Mouse (Mus musculus): Measurements from ENCODE around the gene Tom1l2. TPM values are rescaled to one million over a fixed set of nuclear protein-coding genes. Genes with fewer than 3 reads are reported as not detected.
A peak's percentile ranks its signal among the peaks of the same experiment; 100 is the strongest.

Gene Tom1l2
- total and polyA plus RNA-seq, 2 experiments from 2014 or later = 44.3 to 80.8 TPM

DNA sequence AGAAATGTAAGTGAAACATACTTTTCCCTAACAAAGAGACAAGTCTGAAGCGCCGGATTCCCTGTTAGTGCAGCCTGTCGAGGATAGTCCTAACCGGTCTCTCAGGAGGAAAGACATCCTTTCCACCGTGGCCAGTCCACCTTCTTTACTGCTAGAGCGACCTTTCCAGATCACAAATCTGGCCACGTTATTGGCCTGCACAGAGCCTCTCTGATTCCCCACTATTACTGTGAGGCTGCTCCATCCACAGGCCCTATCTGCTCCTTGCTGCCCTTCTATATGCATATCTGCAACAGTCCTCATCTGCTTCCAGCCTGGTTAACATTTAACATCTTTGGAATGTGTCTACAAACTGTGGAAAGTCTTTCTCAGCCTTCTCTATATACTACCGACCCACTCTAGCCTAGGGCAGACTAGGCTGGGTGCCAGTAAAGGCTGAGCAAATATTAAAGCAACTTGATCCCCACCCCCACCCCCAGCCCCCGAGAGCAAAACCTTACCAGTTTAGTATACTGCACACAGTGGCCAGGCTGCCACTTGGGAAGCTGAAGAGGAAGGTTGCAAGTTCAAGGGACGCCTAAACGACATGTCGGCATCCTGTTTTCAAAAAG lies 44.1 kb downstream of the Tom1l2 start:
- Histone ChIP-seq H3K4me3 (ENCODE audit: low read depth, low read length) (no peak overlapping the region), H3K4me1 (ENCODE audit: insufficient read depth) (peaks cover 22% of the 10 kb centered on the region), H3K9ac (no peak overlapping the region), H3K9me3 (ENCODE audit: low read length) (no peaks in the 10 kb centered on the region), H3K4me2 (ENCODE audit: low read depth) (no peak overlapping the region), H3K27ac (ENCODE audit: low read depth, low read length) (no peak overlapping the region), H3K36me3 (ENCODE audit: insufficient read depth) (no peaks in the 10 kb centered on the region), H3K27me3 (ENCODE audit: insufficient read depth, low read length) (no peaks in the 10 kb centered on the region)
- 74% methylated on average over 12 of the region's 12 CpGs for WGBS
- no peak for DNase-seq
- TF ChIP-seq CTCF (IDR thresholded peaks at IDR 0.05; ENCODE audit: low read depth) = no peak
- ATAC-seq = no peak

DNA sequence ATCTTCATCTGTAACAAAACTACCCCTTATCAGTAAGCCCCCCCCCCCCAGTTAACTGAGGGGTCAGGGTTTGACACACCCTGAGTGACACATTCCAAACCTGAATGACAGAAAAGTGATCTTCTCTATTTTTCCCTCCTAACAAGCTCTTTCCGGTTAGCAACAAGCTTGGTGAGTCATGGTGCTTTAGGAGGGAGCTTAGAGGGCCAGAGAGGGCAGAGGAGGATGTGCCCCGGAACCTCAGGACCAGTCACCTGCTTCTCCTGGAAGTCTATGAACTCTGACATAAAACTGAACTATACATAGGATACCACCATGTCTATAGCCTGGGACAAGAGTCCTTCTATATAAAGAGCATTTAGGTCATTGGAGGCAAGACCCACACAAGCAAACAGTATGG lies 44.6 kb downstream of the Tom1l2 start:
- Histone ChIP-seq H3K4me3 (ENCODE audit: low read depth, low read length) (no peak overlapping the region), H3K4me1 (ENCODE audit: insufficient read depth) (peaks cover 22% of the 10 kb centered on the region), H3K27me3 (ENCODE audit: insufficient read depth, low read length) (no peaks in the 10 kb centered on the region), H3K9me3 (ENCODE audit: low read length) (no peaks in the 10 kb centered on the region), H3K27ac (ENCODE audit: low read depth, low read length) (no peak overlapping the region), H3K36me3 (ENCODE audit: insufficient read depth) (no peaks in the 10 kb centered on the region), H3K9ac (no peak overlapping the region), H3K4me2 (ENCODE audit: low read depth) (no peak overlapping the region)
- no peak for ATAC-seq
- DNase-seq = no peak
- 85% methylated on average over 2 of the region's 2 CpGs for WGBS
- no peak for TF ChIP-seq CTCF (IDR thresholded peaks at IDR 0.05; ENCODE audit: low read depth)

- no peak overlapping the region for H3K4me2 ChIP-seq (ENCODE audit: low read depth)
- no peaks in the 10 kb centered on the region for H3K9me3 ChIP-seq (ENCODE audit: low read length)
- no peak for ATAC-seq
- H3K9ac ChIP-seq = no peak overlapping the region
- H3K27ac ChIP-seq (ENCODE audit: low read depth, low read length) = no peak overlapping the region
- 36% methylated on average over 2 of the region's 2 CpGs for WGBS
- peak; percentile 48 for TF ChIP-seq CTCF (IDR thresholded peaks at IDR 0.05; ENCODE audit: low read depth)
- no peaks in the 10 kb centered on the region for H3K36me3 ChIP-seq (ENCODE audit: insufficient read depth)
- H3K27me3 ChIP-seq (ENCODE audit: insufficient read depth, low read length) = no peaks in the 10 kb centered on the region
- H3K4me3 ChIP-seq (ENCODE audit: low read depth, low read length) = no peak overlapping the region
- DNase-seq = no peak
- H3K4me1 ChIP-seq (ENCODE audit: insufficient read depth) = peaks cover 22% of the 10 kb centered on the region
Measured at GRCm38 (mm10) chr11:60307375-60307825, 45.3 kb downstream of the Tom1l2 start.

DNA sequence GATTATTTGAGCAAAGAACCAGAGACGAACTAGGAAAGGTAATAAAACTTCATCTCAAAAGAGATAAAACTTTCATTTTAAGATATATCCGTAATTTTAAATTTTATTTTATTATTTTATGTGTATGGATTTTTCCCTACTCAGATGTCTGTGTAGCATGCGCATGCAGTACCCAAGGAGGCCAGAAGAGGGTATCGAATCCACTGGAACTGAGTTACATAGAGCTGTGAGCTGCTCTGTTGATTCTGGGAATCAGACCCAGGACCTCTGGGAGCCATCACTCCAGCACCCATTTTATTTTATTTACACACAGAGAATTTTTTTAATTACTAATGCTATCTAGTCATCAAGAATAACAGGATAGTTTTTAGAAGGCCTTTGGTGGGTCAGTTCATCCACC lies 45.9 kb downstream of the Tom1l2 start:
- no peak overlapping the region for H3K27ac ChIP-seq (ENCODE audit: low read depth, low read length)
- TF ChIP-seq CTCF (IDR thresholded peaks at IDR 0.05; ENCODE audit: low read depth) = peak; percentile 67
- no peak overlapping the region for H3K4me3 ChIP-seq (ENCODE audit: low read depth, low read length)
- no peak overlapping the region for H3K4me2 ChIP-seq (ENCODE audit: low read depth)
- no peaks in the 10 kb centered on the region for H3K27me3 ChIP-seq (ENCODE audit: insufficient read depth, low read length)
- DNase-seq (no peak), ATAC-seq (no peak)
- no peak overlapping the region for H3K9ac ChIP-seq
- no peaks in the 10 kb centered on the region for H3K36me3 ChIP-seq (ENCODE audit: insufficient read depth)
- no peaks in the 10 kb centered on the region for H3K9me3 ChIP-seq (ENCODE audit: low read length)
- WGBS = 72% methylated on average over 4 of the region's 4 CpGs
- peaks cover 21% of the 10 kb centered on the region for H3K4me1 ChIP-seq (ENCODE audit: insufficient read depth)

DNA sequence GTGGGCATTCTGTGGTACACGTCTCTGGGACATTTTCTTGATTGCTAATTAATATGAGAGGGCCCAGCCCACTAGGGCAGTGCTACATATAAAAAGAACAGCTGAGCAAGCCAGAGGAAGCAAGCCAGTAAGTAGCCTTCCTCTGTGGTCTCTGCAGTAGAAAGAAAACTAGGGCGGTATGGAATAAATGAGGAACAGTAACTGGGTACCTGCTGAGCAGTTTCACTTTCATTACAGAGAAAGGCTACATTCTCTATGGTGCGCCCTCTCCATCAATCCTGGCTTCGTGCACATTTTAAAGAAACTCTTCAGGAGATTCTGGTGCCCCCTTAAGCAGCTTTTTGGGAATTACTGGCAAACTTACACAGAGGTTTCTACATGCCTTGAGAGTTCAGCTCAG lies 47.1 kb downstream of the Tom1l2 start:
- DNase-seq (no peak), ATAC-seq (no peak)
- Histone ChIP-seq H3K27ac (ENCODE audit: low read depth, low read length) (0 out of 2 replicates have a peak overlapping the region, but pooled peaks have one; percentile 9), H3K4me2 (ENCODE audit: low read depth) (no peak overlapping the region), H3K27me3 (ENCODE audit: insufficient read depth, low read length) (no peaks in the 10 kb centered on the region), H3K4me3 (ENCODE audit: low read depth, low read length) (no peak overlapping the region), H3K9ac (no peak overlapping the region), H3K4me1 (ENCODE audit: insufficient read depth) (peaks cover 8% of the 10 kb centered on the region), H3K9me3 (ENCODE audit: low read length) (no peaks in the 10 kb centered on the region), H3K36me3 (ENCODE audit: insufficient read depth) (no peaks in the 10 kb centered on the region)
- peak; percentile 33 for TF ChIP-seq CTCF (IDR thresholded peaks at IDR 0.05; ENCODE audit: low read depth)
- 20% methylated on average over 4 of the region's 4 CpGs for WGBS

- no peak for TF ChIP-seq CTCF (IDR thresholded peaks at IDR 0.05; ENCODE audit: low read depth)
- H3K27ac ChIP-seq (ENCODE audit: low read depth, low read length) = 0 out of 2 replicates have a peak overlapping the region, but pooled peaks have one; percentile 15
- WGBS = 11% methylated on average over 2 of the region's 2 CpGs
- H3K4me1 ChIP-seq (ENCODE audit: insufficient read depth) = peaks cover 5% of the 10 kb centered on the region; the same call in 1 of the 2 replicates
- H3K4me3 ChIP-seq (ENCODE audit: low read depth, low read length) = no peak overlapping the region
- DNase-seq (no peak), ATAC-seq (peak; percentile 72)
- H3K9me3 ChIP-seq (ENCODE audit: low read length) = no peaks in the 10 kb centered on the region
- H3K9ac ChIP-seq = no peak overlapping the region
- no peak overlapping the region for H3K4me2 ChIP-seq (ENCODE audit: low read depth)
- H3K36me3 ChIP-seq (ENCODE audit: insufficient read depth) = no peaks in the 10 kb centered on the region
- H3K27me3 ChIP-seq (ENCODE audit: insufficient read depth, low read length) = no peaks in the 10 kb centered on the region
Measured at GRCm38 (mm10) chr11:60303497-60303896, 49.2 kb downstream of the Tom1l2 start.

DNA sequence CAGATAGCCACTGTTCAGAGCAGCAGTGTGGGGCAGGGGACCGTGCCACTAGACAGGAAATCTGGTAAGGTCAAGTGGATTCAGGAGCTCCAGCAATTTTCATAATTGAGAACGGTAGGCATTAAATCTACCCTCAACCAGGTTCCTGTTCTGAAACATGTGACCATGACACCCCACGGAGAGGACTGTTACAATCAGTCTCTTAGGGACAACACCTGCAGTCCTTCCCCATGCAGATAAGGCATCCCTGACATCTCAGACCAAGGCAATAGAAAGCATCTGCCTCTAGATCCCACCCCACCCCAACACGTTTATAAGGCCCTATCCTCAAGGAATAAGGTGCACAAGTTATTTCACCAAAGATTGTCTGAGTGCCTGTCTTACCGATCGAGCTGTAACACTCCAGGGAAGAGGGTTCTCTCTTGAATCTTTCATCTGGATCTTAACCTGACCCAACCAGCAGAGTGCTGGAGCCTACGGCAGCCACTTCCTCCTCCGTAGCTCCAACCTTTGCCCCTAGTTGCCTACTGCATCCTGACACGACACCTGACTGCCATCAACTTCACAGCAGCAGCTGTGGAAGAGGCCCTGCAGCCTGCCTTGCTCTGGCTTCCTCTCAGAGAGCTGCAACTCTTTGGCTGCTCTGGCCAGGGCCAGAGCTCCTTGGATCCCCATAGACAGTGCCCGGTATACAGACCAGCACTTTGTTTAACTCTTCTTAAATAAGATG lies 50.2 kb downstream of the Tom1l2 start:
- H3K36me3 ChIP-seq (ENCODE audit: insufficient read depth) = no peaks in the 10 kb centered on the region
- peaks cover 5% of the 10 kb centered on the region; the same call in 1 of the 2 replicates for H3K4me1 ChIP-seq (ENCODE audit: insufficient read depth)
- no peak overlapping the region for H3K27ac ChIP-seq (ENCODE audit: low read depth, low read length)
- no peak overlapping the region for H3K9ac ChIP-seq
- no peak overlapping the region for H3K4me2 ChIP-seq (ENCODE audit: low read depth)
- H3K4me3 ChIP-seq (ENCODE audit: low read depth, low read length) = no peak overlapping the region
- no peaks in the 10 kb centered on the region for H3K9me3 ChIP-seq (ENCODE audit: low read length)
- WGBS = 79% methylated on average over 10 of the region's 10 CpGs
- DNase-seq (no peak), ATAC-seq (no peak)
- H3K27me3 ChIP-seq (ENCODE audit: insufficient read depth, low read length) = no peaks in the 10 kb centered on the region
- no peak for TF ChIP-seq CTCF (IDR thresholded peaks at IDR 0.05; ENCODE audit: low read depth)

All from forebrain, postnatal 0 days (tissue).